Mouse (Mus musculus): ENCODE measurements around the gene Iqcf3. TPM values are rescaled to one million over a fixed set of nuclear protein-coding genes. Genes with fewer than 3 reads are reported as not detected.

The Iqcf3 gene
- polyA plus RNA-seq, 1 experiment from 2014 or later = not detected

GRCm38 (mm10) chr9:106566437-106566836 lies 5.0 kb upstream of the Iqcf3 start:
- no peak overlapping the region for H3K4me2 ChIP-seq
- WGBS = 62% methylated on average over 11 of the region's 11 CpGs
- no peaks in the 10 kb centered on the region for H3K9me3 ChIP-seq

GRCm38 (mm10) chr9:106564025-106564424 lies 2.6 kb upstream of the Iqcf3 start:
- Histone ChIP-seq H3K4me2 (no peak overlapping the region), H3K4me1 (replicated peaks) (no peaks in the 10 kb centered on the region), H3K27me3 (no peaks in the 10 kb centered on the region), H3K36me3 (no peaks in the 10 kb centered on the region), H3K9ac (no peak overlapping the region), H3K27ac (no peak overlapping the region), H3K9me3 (no peaks in the 10 kb centered on the region), H3K4me3 (no peak overlapping the region)
- ATAC-seq (ENCODE audit: low FRiP score) = no peak
- WGBS = 74% methylated on average over 8 of the region's 8 CpGs

More at GRCm38 (mm10) chr9:106566437-106566836, 5.0 kb upstream of the Iqcf3 start:
- Histone ChIP-seq H3K27ac (no peak overlapping the region), H3K9ac (no peak overlapping the region), H3K27me3 (no peaks in the 10 kb centered on the region), H3K4me1 (replicated peaks) (no peaks in the 10 kb centered on the region), H3K36me3 (no peaks in the 10 kb centered on the region), H3K4me3 (no peak overlapping the region)
- no peak for ATAC-seq (ENCODE audit: low FRiP score)

GRCm38 (mm10) chr9:106562291-106562690 lies 860 bp upstream of the Iqcf3 start:
- ATAC-seq (ENCODE audit: low FRiP score) = no peak
- Histone ChIP-seq H3K36me3 (no peaks in the 10 kb centered on the region), H3K27me3 (no peaks in the 10 kb centered on the region), H3K4me2 (no peak overlapping the region), H3K9ac (no peak overlapping the region), H3K4me1 (replicated peaks) (no peaks in the 10 kb centered on the region), H3K27ac (no peak overlapping the region), H3K4me3 (no peak overlapping the region), H3K9me3 (no peaks in the 10 kb centered on the region)
- 90% methylated on average over 11 of the region's 11 CpGs for WGBS

GRCm38 (mm10) chr9:106534975-106535374 lies 26.5 kb downstream of the Iqcf3 start:
- H3K27ac ChIP-seq = no peak overlapping the region
- no peak overlapping the region for H3K4me2 ChIP-seq
- no peaks in the 10 kb centered on the region for H3K36me3 ChIP-seq
- H3K9me3 ChIP-seq = no peaks in the 10 kb centered on the region
- H3K4me1 ChIP-seq (replicated peaks) = no peaks in the 10 kb centered on the region
- no peak overlapping the region for H3K4me3 ChIP-seq
- WGBS = 90% methylated on average over 11 of the region's 11 CpGs
- ATAC-seq (ENCODE audit: low FRiP score) = no peak
- H3K9ac ChIP-seq = no peak overlapping the region
- no peaks in the 10 kb centered on the region for H3K27me3 ChIP-seq

- H3K27me3 ChIP-seq = no peaks in the 10 kb centered on the region
- no peaks in the 10 kb centered on the region for H3K4me1 ChIP-seq (replicated peaks)
- no peak overlapping the region for H3K9ac ChIP-seq
- H3K4me3 ChIP-seq = no peak overlapping the region
- ATAC-seq (ENCODE audit: low FRiP score) = no peak
- no peak overlapping the region for H3K4me2 ChIP-seq
- no peak overlapping the region for H3K27ac ChIP-seq
- no peaks in the 10 kb centered on the region for H3K9me3 ChIP-seq
- H3K36me3 ChIP-seq = no peaks in the 10 kb centered on the region
- 94% methylated on average over 7 of the region's 7 CpGs for WGBS
These were observed 27.1 kb downstream of the Iqcf3 start for GRCm38 (mm10) chr9:106534296-106534695.

GRCm38 (mm10) chr9:106531833-106532232 lies 29.6 kb downstream of the Iqcf3 start:
- no peak overlapping the region for H3K27ac ChIP-seq
- H3K4me2 ChIP-seq = no peak overlapping the region
- no peak overlapping the region for H3K9ac ChIP-seq
- H3K4me3 ChIP-seq = no peak overlapping the region
- no peak for ATAC-seq (ENCODE audit: low FRiP score)
- H3K36me3 ChIP-seq = no peaks in the 10 kb centered on the region
- no peaks in the 10 kb centered on the region for H3K27me3 ChIP-seq
- WGBS = 20% methylated on average over 3 of the region's 3 CpGs
- no peaks in the 10 kb centered on the region for H3K4me1 ChIP-seq (replicated peaks)
- H3K9me3 ChIP-seq = no peaks in the 10 kb centered on the region

- Histone ChIP-seq H3K9me3 (no peaks in the 10 kb centered on the region), H3K9ac (no peak overlapping the region), H3K4me3 (no peak overlapping the region), H3K36me3 (no peaks in the 10 kb centered on the region), H3K27ac (no peak overlapping the region), H3K4me2 (no peak overlapping the region), H3K27me3 (no peaks in the 10 kb centered on the region), H3K4me1 (replicated peaks) (no peaks in the 10 kb centered on the region)
- WGBS = 85% methylated on average over 8 of the region's 8 CpGs
- no peak for ATAC-seq (ENCODE audit: low FRiP score)
These were observed 41.5 kb downstream of the Iqcf3 start for GRCm38 (mm10) chr9:106519909-106520308.

GRCm38 (mm10) chr9:106519433-106519832 lies 42.0 kb downstream of the Iqcf3 start:
- H3K36me3 ChIP-seq = no peaks in the 10 kb centered on the region
- ATAC-seq (ENCODE audit: low FRiP score) = no peak
- no peak overlapping the region for H3K27ac ChIP-seq
- no peaks in the 10 kb centered on the region for H3K9me3 ChIP-seq
- 85% methylated on average over 2 of the region's 2 CpGs for WGBS
- no peaks in the 10 kb centered on the region for H3K27me3 ChIP-seq
- H3K4me3 ChIP-seq = no peak overlapping the region
- H3K9ac ChIP-seq = no peak overlapping the region
- no peak overlapping the region for H3K4me2 ChIP-seq
- H3K4me1 ChIP-seq (replicated peaks) = no peaks in the 10 kb centered on the region

- WGBS = 87% methylated on average over 4 of the region's 4 CpGs
- Histone ChIP-seq H3K27ac (no peak within 1 kb of the TSS), H3K4me1 (replicated peaks) (no peaks in the 10 kb centered on the region; the same call in 1 of the 2 replicates), H3K36me3 (no peaks in the 10 kb centered on the region), H3K4me2 (no peak within 1 kb of the TSS), H3K9me3 (no peaks in the 10 kb centered on the region), H3K27me3 (no peaks in the 10 kb centered on the region), H3K4me3 (no peak within 1 kb of the TSS), H3K9ac (no peak within 1 kb of the TSS)
- ATAC-seq (ENCODE audit: low FRiP score) = no peak
These were observed 47.2 kb downstream of the Iqcf3 start, which contains the start of gene Iqcf5 for GRCm38 (mm10) chr9:106514273-106514672. Gene Iqcf5 (plus strand): TSS chr9:106514573.

- no peak overlapping the region for H3K27ac ChIP-seq
- 82% methylated on average over 6 of the region's 6 CpGs for WGBS
- no peaks in the 10 kb centered on the region for H3K27me3 ChIP-seq
- H3K4me2 ChIP-seq = no peak overlapping the region
- H3K4me1 ChIP-seq (replicated peaks) = no peaks in the 10 kb centered on the region; the same call in 1 of the 2 replicates
- no peak overlapping the region for H3K9ac ChIP-seq
- no peak overlapping the region for H3K4me3 ChIP-seq
- no peak for ATAC-seq (ENCODE audit: low FRiP score)
- no peaks in the 10 kb centered on the region for H3K9me3 ChIP-seq
- no peaks in the 10 kb centered on the region for H3K36me3 ChIP-seq
These were observed 47.9 kb downstream of the Iqcf3 start for GRCm38 (mm10) chr9:106513566-106513965.

- H3K36me3 ChIP-seq = no peaks in the 10 kb centered on the region
- H3K27ac ChIP-seq = no peak overlapping the region
- no peaks in the 10 kb centered on the region for H3K9me3 ChIP-seq
- no peak overlapping the region for H3K4me3 ChIP-seq
- no peak overlapping the region for H3K4me2 ChIP-seq
- H3K9ac ChIP-seq = no peak overlapping the region
- no peaks in the 10 kb centered on the region for H3K27me3 ChIP-seq
- no peaks in the 10 kb centered on the region; the same call in 1 of the 2 replicates for H3K4me1 ChIP-seq (replicated peaks)
- ATAC-seq (ENCODE audit: low FRiP score) = no peak
- 74% methylated on average over 13 of the region's 13 CpGs for WGBS
These were observed 48.5 kb downstream of the Iqcf3 start for GRCm38 (mm10) chr9:106512729-106513450.

GRCm38 (mm10) chr9:106509356-106509755 lies 52.1 kb downstream of the Iqcf3 start:
- Histone ChIP-seq H3K4me1 (replicated peaks) (no peaks in the 10 kb centered on the region; the same call in 1 of the 2 replicates), H3K4me2 (no peak overlapping the region), H3K27ac (no peak overlapping the region), H3K9me3 (no peaks in the 10 kb centered on the region), H3K9ac (no peak overlapping the region), H3K4me3 (no peak overlapping the region), H3K27me3 (no peaks in the 10 kb centered on the region), H3K36me3 (no peaks in the 10 kb centered on the region)
- no peak for ATAC-seq (ENCODE audit: low FRiP score)
- WGBS = 93% methylated on average over 10 of the region's 10 CpGs

- H3K4me2 ChIP-seq = no peak overlapping the region
- H3K4me1 ChIP-seq (replicated peaks) = no peaks in the 10 kb centered on the region
- H3K27me3 ChIP-seq = 0 out of 2 replicates have a peak, but pooled peaks cover 2% of the 10 kb centered on the region
- H3K36me3 ChIP-seq = no peaks in the 10 kb centered on the region
- H3K27ac ChIP-seq = no peak overlapping the region
- no peak overlapping the region for H3K4me3 ChIP-seq
- WGBS = 75% methylated on average over 6 of the region's 6 CpGs
- H3K9ac ChIP-seq = no peak overlapping the region
- ATAC-seq (ENCODE audit: low FRiP score) = no peak
- no peaks in the 10 kb centered on the region for H3K9me3 ChIP-seq
These were observed 57.2 kb downstream of the Iqcf3 start for GRCm38 (mm10) chr9:106504246-106504645.

Data from hindbrain, embryonic 13.5 days (tissue).